8 mouse cellular contexts compared by ENCODE assay signal in the genomic region with DNA sequence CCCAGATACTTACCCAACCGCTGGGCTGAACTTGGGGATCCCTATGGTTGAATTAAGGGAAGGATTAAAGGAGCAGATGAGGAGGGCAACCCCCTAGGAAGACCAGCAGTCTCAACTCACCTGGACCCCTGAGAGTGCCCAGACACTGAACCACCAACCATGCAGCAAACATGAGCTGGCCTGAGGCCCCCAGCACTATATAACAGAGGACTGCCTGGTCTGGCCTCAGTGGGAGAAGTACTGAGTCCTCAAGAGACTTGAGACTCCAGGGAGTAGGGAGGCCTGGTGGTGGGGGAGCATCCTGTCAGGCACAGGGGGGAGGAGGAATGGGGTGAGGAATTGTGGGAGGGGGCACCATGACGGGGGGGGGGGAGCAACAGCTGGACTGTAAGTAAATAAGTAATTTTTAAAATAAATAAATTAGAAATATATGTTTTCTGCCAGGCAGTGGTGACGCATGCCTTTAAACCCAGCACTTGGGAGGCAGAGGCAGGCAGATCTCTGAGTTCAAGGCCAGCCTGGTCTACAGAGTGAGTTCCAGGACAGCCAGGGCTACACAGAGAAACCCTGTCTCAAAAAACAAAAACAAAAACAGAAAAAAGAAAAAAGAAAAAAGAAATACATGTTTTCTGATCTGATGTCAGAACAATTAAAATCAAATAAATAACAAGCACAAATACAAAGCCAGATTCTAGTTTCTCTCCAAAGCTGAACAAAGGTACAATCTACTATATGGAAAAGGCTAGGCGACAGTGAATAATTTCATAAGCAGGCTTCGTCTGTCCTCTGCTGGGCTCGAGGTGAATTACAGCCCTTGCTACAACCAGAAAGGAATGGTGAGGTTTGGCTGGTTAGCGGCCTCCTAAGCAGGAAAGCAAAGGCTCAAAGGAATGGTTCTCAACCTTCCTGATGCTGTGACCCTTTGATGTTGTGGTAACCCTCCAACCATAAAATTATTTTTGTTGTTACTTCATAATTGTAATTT. TPM values are rescaled to one million over a fixed set of nuclear protein-coding genes. Genes with fewer than 3 reads are reported as not detected.
A peak's percentile ranks its signal among the peaks of the same experiment; 100 is the strongest.
DNase-seq lines count a peak whose midpoint lies in the region; ATAC-seq and TF ChIP-seq lines count a peak whose summit lies in the region.

No protein-coding gene starts in this region.

- no peak overlapping the region for H3K27ac ChIP-seq in embryonic facial prominence, embryonic 11.5 days (replicated peaks; ENCODE audit: low read depth, low read length)

- no peaks in the 10 kb centered on the region for H3K9me3 ChIP-seq in embryonic facial prominence, embryonic 11.5 days (replicated peaks; ENCODE audit: control insufficient read depth, low read length)

- no peak for TF ChIP-seq POLR2A in lung, adult 2 months (IDR thresholded peaks at IDR 0.05; ENCODE audit: borderline replicate concordance, extremely low read depth, low read depth, low read length)

- H3K4me1 ChIP-seq in embryonic facial prominence, embryonic 11.5 days (ENCODE audit: control insufficient read depth, insufficient read depth, low read length), result no peaks in the 10 kb centered on the region
- H3K4me1 ChIP-seq in lung, adult 2 months (ENCODE audit: control insufficient read depth, insufficient read depth, low read length), result no peaks in the 10 kb centered on the region

- peak; percentile 72 for DNase-seq in CD4-positive, CD25-positive, alpha-beta regulatory T cell, adult 2 months (ENCODE audit: low read depth, low spot score)
- DNase-seq in adipocyte (ENCODE audit: low spot score), result peak; percentile 91
- DNase-seq in embryonic facial prominence, embryonic 11.5 days (ENCODE audit: low spot score), result peak; percentile 87
- DNase-seq in heart, postnatal 36 days, result peak; percentile 64 to 80
- peak; percentile 89 to 90 for DNase-seq in kidney, postnatal 4 days
- DNase-seq in lung, adult 2 months, result peak; percentile 65
- DNase-seq in ovary, postnatal 36 days (ENCODE audit: low spot score), result peak; percentile 76
- DNase-seq in yolk sac, embryonic 10.5 days (ENCODE audit: low spot score), result peak; percentile 55

- no peak overlapping the region for H3K9ac ChIP-seq in embryonic facial prominence, embryonic 11.5 days (replicated peaks; ENCODE audit: low read length)

- peak; percentile 88 for TF ChIP-seq CTCF in lung, adult 2 months (IDR thresholded peaks at IDR 0.05; ENCODE audit: insufficient read depth, low read length)

- H3K36me3 ChIP-seq in embryonic facial prominence, embryonic 11.5 days (replicated peaks; ENCODE audit: control insufficient read depth, insufficient read depth, low read depth, low read length), result no peaks in the 10 kb centered on the region

- H3K27me3 ChIP-seq in embryonic facial prominence, embryonic 11.5 days (ENCODE audit: control insufficient read depth, insufficient read depth, low read length), result no peaks in the 10 kb centered on the region

- peak; percentile 65; the same call in 1 of the 2 replicates for ATAC-seq in embryonic facial prominence, embryonic 11.5 days (replicated peaks; ENCODE audit: insufficient number of reproducible peaks, low FRiP score, low TSS enrichment, low read depth)

- no peak overlapping the region for H3K4me2 ChIP-seq in embryonic facial prominence, embryonic 11.5 days (ENCODE audit: low read depth, low read length)

- no peak overlapping the region for H3K4me3 ChIP-seq in embryonic facial prominence, embryonic 11.5 days (ENCODE audit: low read depth, low read length)
- no peak overlapping the region for H3K4me3 ChIP-seq in lung, adult 2 months (replicated peaks; ENCODE audit: extremely low read depth, low read depth, low read length)

- 43% methylated on average over 7 of the region's 7 CpGs for WGBS in embryonic facial prominence, embryonic 11.5 days
- 44% methylated on average over 7 of the region's 7 CpGs for WGBS in lung, adult 2 months

- intact Hi-C loops in heart, postnatal 36 days (cut with DNase I), result loop anchor here (1.0 to 5.0 kb wide), 3 partner anchors 141 to 728 kb away; no protein-coding TSS in a partner anchor

RNA-seq across cellular contexts. Expression of a gene that starts 55.4 kb away (rescaled TPM):
- 35.8 and 39.0 TPM in 2 replicates for polyA plus RNA-seq in embryonic facial prominence, embryonic 11.5 days (2014; fragmentation: Nextera tagmentation; extraction: Ambion mirVana)
- 10 to 100 TPM; 29.5 to 34.2 TPM for total RNA-seq in heart, postnatal 36 days (2021)
- 8.0 and 10.7 TPM in 2 replicates for polyA plus RNA-seq in lung, adult 2 months (2012; rRNA removed)
